Mouse (Mus musculus): ENCODE measurements around the gene Polg2. TPM values are rescaled to one million over a fixed set of nuclear protein-coding genes. Genes with fewer than 3 reads are reported as not detected.

The Polg2 gene
- polyA plus RNA-seq, 1 experiment from 2014 or later, result 10.1 TPM

- H3K9me3 ChIP-seq, result no peaks in the 10 kb centered on the region
- H3K27ac ChIP-seq, result no peak overlapping the region
- peak overlapping the region; percentile 68; the same call in 1 of the 2 replicates for H3K4me2 ChIP-seq
- H3K4me1 ChIP-seq, result peaks cover 17% of the 10 kb centered on the region
- peaks cover 58% of the 10 kb centered on the region for H3K36me3 ChIP-seq
- ATAC-seq (ENCODE audit: borderline replicate concordance, extremely low read depth, low FRiP score, low TSS enrichment), result no peak
- no peak overlapping the region for H3K9ac ChIP-seq
- 84% methylated on average over 7 of the region's 7 CpGs for WGBS
- H3K27me3 ChIP-seq, result no peaks in the 10 kb centered on the region
- H3K4me3 ChIP-seq, result peak overlapping the region; percentile 71
Measured at GRCm38 (mm10) chr11:106778132-106778531, 1.2 kb downstream of the Polg2 start.

GRCm38 (mm10) chr11:106777395-106777794 is 1.9 kb downstream of the Polg2 start:
- WGBS, result 93% methylated on average over 3 of the region's 3 CpGs
- Histone ChIP-seq H3K4me3 (no peak overlapping the region), H3K27me3 (no peaks in the 10 kb centered on the region), H3K9ac (no peak overlapping the region), H3K27ac (no peak overlapping the region), H3K9me3 (no peaks in the 10 kb centered on the region), H3K4me2 (0 out of 2 replicates have a peak overlapping the region, but pooled peaks have one; percentile 11), H3K36me3 (peaks cover 57% of the 10 kb centered on the region), H3K4me1 (peaks cover 11% of the 10 kb centered on the region)
- ATAC-seq (ENCODE audit: borderline replicate concordance, extremely low read depth, low FRiP score, low TSS enrichment), result no peak

GRCm38 (mm10) chr11:106776960-106777359 is 2.4 kb downstream of the Polg2 start:
- H3K9ac ChIP-seq, result no peak overlapping the region
- WGBS, result 87% methylated on average over 4 of the region's 4 CpGs
- peaks cover 57% of the 10 kb centered on the region for H3K36me3 ChIP-seq
- no peak overlapping the region for H3K4me3 ChIP-seq
- no peak for ATAC-seq (ENCODE audit: borderline replicate concordance, extremely low read depth, low FRiP score, low TSS enrichment)
- H3K9me3 ChIP-seq, result no peaks in the 10 kb centered on the region
- H3K4me2 ChIP-seq, result no peak overlapping the region
- no peak overlapping the region for H3K27ac ChIP-seq
- no peaks in the 10 kb centered on the region for H3K27me3 ChIP-seq
- peaks cover 11% of the 10 kb centered on the region for H3K4me1 ChIP-seq

DNA sequence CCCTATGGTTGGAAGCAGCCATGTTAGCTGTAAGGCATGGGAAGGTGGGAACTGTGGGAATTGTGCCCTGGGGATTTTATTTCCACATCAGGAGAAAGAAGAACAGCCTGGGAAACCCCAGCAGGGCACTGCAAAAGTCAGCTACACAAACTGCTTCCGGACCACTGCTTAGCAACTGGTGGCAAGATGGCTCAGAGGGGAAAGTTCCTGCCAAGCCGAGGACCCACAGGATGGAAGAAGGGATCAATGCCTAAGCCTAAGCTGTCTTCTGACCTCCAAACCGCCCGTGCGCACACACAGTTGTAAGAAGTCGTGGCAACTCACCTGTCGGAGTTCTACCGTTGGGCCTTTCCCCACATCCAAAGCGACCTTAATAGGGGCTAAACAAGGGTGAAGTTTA is 6.3 kb downstream of the Polg2 start:
- no peak overlapping the region for H3K27ac ChIP-seq
- no peak overlapping the region for H3K4me3 ChIP-seq
- H3K36me3 ChIP-seq, result peaks cover 73% of the 10 kb centered on the region
- H3K9ac ChIP-seq, result no peak overlapping the region
- H3K9me3 ChIP-seq, result no peaks in the 10 kb centered on the region
- peaks cover 8% of the 10 kb centered on the region for H3K4me1 ChIP-seq
- 92% methylated on average over 9 of the region's 9 CpGs for WGBS
- ATAC-seq (ENCODE audit: borderline replicate concordance, extremely low read depth, low FRiP score, low TSS enrichment), result no peak
- no peak overlapping the region for H3K4me2 ChIP-seq
- H3K27me3 ChIP-seq, result no peaks in the 10 kb centered on the region

DNA sequence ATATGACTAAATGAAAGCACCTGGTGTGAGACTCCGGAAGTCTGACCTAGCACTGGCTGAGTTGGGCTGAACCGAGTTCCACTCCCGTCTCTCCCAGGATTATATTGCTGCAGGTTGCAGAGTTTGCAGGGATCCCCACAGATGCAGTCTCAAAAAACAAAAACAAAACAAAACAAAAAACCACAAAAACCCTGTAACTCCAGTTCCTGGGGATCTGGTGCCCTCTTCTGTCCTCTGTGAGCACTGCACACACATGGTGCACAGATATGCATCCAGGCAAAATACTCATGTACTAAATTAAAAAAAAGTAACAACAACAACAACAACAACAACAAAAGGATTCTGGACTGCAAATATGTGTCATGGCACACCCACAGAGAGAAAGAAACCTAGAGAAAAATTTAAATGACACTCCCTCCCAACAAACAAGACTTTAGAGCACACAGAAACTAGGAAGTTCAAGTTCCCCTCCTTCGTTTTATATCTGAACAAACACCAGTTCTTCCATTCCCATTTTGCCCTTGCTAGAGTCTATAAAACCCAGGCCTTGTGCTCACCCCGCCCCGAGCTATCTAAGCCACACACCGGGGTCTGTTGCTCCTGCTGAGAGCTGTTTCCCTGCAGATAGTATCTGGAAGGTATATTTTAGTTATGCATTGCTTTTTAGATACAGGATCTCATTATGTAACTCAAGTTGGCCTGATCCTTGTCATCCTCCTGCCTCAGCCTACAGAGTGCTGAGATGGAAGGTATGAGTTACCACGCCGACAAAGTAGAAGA is 9.0 kb downstream of the Polg2 start:
- WGBS, result 95% methylated on average over 9 of the region's 9 CpGs
- H3K4me3 ChIP-seq, result no peak overlapping the region
- no peaks in the 10 kb centered on the region for H3K9me3 ChIP-seq
- no peak for ATAC-seq (ENCODE audit: borderline replicate concordance, extremely low read depth, low FRiP score, low TSS enrichment)
- no peaks in the 10 kb centered on the region for H3K4me1 ChIP-seq
- H3K4me2 ChIP-seq, result no peak overlapping the region
- H3K36me3 ChIP-seq, result peaks cover 85% of the 10 kb centered on the region
- no peak overlapping the region for H3K9ac ChIP-seq
- H3K27ac ChIP-seq, result no peak overlapping the region
- no peaks in the 10 kb centered on the region for H3K27me3 ChIP-seq

GRCm38 (mm10) chr11:106767516-106767915 is 11.8 kb downstream of the Polg2 start:
- Histone ChIP-seq H3K27ac (no peak overlapping the region), H3K36me3 (peaks cover 61% of the 10 kb centered on the region), H3K27me3 (no peaks in the 10 kb centered on the region), H3K4me2 (no peak overlapping the region), H3K9ac (no peak overlapping the region), H3K4me3 (no peak overlapping the region), H3K4me1 (peaks cover 8% of the 10 kb centered on the region), H3K9me3 (no peaks in the 10 kb centered on the region)
- ATAC-seq (ENCODE audit: borderline replicate concordance, extremely low read depth, low FRiP score, low TSS enrichment), result no peak
- 93% methylated on average over 4 of the region's 4 CpGs for WGBS

DNA sequence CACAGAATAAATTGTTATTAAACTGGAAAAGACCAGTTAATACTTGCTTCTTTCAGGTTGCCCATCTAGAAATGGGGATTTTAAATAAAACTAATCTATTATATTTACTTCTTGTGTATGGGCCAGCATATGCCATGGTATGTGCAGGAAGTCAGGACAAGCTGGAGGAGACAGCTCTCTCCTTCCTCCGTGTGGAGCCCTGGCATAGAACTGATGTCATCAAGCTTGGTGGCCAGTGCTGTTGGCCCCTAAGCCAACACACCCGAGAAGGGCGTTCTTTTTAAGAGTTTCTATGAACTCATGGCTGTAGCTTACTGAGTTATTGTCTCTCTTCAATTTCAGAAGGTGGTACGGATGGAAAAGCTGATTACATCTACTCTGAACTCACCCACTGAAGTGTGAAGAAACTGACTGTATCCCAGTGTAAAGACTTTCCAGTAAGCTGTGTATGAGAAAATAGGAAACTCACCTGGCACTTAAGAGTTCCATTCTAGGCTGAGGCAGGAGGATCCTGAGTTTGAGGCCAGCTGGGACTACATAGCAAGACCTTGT is 12.7 kb downstream of the Polg2 start:
- Histone ChIP-seq H3K9me3 (no peaks in the 10 kb centered on the region), H3K27ac (no peak overlapping the region), H3K27me3 (no peaks in the 10 kb centered on the region), H3K9ac (no peak overlapping the region), H3K4me1 (peaks cover 16% of the 10 kb centered on the region), H3K4me2 (no peak overlapping the region), H3K36me3 (peaks cover 56% of the 10 kb centered on the region), H3K4me3 (no peak overlapping the region)
- WGBS, result 87% methylated on average over 4 of the region's 4 CpGs
- ATAC-seq (ENCODE audit: borderline replicate concordance, extremely low read depth, low FRiP score, low TSS enrichment), result no peak

GRCm38 (mm10) chr11:106762800-106763185 is 16.5 kb downstream of the Polg2 start:
- H3K9me3 ChIP-seq, result no peaks in the 10 kb centered on the region
- no peak overlapping the region for H3K4me3 ChIP-seq
- peaks cover 24% of the 10 kb centered on the region for H3K36me3 ChIP-seq
- 70% methylated on average over 9 of the region's 9 CpGs for WGBS
- no peaks in the 10 kb centered on the region for H3K27me3 ChIP-seq
- H3K4me2 ChIP-seq, result no peak overlapping the region
- H3K9ac ChIP-seq, result no peak overlapping the region
- peak; percentile 1; the same call in 1 of the 2 replicates for ATAC-seq (ENCODE audit: borderline replicate concordance, extremely low read depth, low FRiP score, low TSS enrichment)
- H3K4me1 ChIP-seq, result peaks cover 21% of the 10 kb centered on the region
- peak overlapping the region; percentile 69 for H3K27ac ChIP-seq

DNA sequence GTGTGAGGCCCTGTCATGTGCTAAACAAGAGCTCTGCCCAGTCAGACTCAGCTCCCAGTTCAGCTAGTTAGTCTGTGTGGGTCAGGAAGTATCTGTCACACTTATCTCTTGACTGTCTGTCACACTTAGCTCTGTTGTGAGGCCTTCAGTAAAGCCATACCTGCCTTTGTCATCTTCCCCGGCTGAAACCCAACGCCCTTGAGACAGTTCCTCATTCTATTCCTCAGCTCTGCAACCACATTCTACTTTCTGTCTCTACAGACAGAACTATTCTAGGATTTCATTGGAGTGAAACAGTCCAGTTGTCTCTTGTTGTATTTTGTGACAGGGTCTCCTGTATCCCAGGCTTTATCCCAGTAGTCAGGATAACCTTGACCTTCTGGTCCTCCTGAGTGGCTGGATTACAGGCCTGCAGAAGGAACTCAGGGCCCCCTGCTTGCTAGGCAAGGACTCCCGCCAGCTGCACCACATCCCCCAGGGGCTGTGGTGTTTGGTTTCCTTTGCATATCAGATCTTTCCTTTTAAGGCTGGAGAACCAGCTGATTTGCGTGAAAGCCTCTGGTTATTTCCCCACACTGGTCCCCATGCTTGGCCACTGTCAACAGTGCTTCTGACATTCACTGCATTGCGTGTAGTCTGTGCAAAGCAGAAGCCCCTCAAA is 17.1 kb downstream of the Polg2 start:
- peak; percentile 88 for ATAC-seq (ENCODE audit: borderline replicate concordance, extremely low read depth, low FRiP score, low TSS enrichment)
- H3K4me2 ChIP-seq, result no peak overlapping the region
- no peak overlapping the region for H3K9ac ChIP-seq

DNA sequence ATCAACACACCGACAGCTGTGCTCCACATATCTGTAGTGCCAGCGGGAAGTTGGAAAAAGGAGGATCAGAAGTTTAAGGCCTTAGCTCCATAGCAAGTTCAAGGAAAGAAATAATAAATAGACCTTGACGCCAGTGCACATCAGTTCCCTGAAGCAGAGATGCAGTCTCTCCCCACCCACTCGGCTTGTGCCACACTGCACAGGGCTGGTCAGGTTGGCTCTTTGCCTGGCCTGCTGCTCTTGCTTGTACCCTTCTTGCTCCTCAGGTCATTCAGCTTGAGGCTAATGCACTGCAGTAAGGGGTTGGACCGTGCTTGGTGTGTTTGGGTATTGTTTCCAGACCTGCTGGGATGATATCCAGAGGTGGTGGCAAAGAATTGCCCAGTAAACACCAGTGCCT is 18.8 kb downstream of the Polg2 start:
- Histone ChIP-seq H3K9ac (no peak overlapping the region), H3K27me3 (no peaks in the 10 kb centered on the region), H3K9me3 (no peaks in the 10 kb centered on the region), H3K4me2 (no peak overlapping the region), H3K4me1 (peaks cover 21% of the 10 kb centered on the region), H3K36me3 (0 out of 2 replicates have a peak, but pooled peaks cover 4% of the 10 kb centered on the region), H3K27ac (no peak overlapping the region), H3K4me3 (no peak overlapping the region)
- 85% methylated on average over 5 of the region's 5 CpGs for whole genome bisulfite sequencing
- no peak for ATAC-seq (ENCODE audit: borderline replicate concordance, extremely low read depth, low FRiP score, low TSS enrichment)

More for the DNA sequence above, 17.1 kb downstream of the Polg2 start:
- H3K27me3 ChIP-seq, result no peaks in the 10 kb centered on the region
- 19% methylated on average over 5 of the region's 5 CpGs for WGBS
- peaks cover 18% of the 10 kb centered on the region for H3K36me3 ChIP-seq
- peaks cover 21% of the 10 kb centered on the region for H3K4me1 ChIP-seq
- H3K27ac ChIP-seq, result peak overlapping the region; percentile 69
- H3K9me3 ChIP-seq, result no peaks in the 10 kb centered on the region
- H3K4me3 ChIP-seq, result no peak overlapping the region

DNA sequence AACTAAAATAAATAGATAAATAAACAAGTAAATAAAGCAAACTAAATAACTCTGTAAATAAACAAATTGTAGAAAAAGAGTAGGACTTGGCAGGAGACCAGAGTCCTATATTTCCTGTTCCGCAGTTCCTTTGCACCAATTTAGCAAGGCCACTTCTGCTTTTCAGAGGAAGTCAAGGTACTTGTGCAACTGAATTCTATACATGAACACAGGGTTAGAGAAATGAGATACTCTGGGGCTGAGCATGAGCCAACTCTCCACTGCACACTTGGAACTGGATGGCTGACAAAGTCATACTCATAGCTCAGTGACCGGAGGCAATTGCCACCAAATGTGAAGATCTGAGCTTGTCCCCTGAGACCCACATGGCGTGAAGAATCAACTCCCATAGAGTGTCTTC is 20.3 kb downstream of the Polg2 start:
- H3K4me2 ChIP-seq, result no peak overlapping the region
- ATAC-seq (ENCODE audit: borderline replicate concordance, extremely low read depth, low FRiP score, low TSS enrichment), result no peak
- H3K27ac ChIP-seq, result no peak overlapping the region
- no peak overlapping the region for H3K9ac ChIP-seq
- H3K9me3 ChIP-seq, result no peaks in the 10 kb centered on the region
- no peaks in the 10 kb centered on the region for H3K36me3 ChIP-seq
- peaks cover 21% of the 10 kb centered on the region for H3K4me1 ChIP-seq
- WGBS, result 92% methylated on average over 3 of the region's 3 CpGs
- no peaks in the 10 kb centered on the region for H3K27me3 ChIP-seq
- H3K4me3 ChIP-seq, result no peak overlapping the region

- Histone ChIP-seq H3K9me3 (no peaks in the 10 kb centered on the region), H3K4me1 (0 out of 2 replicates have a peak, but pooled peaks cover 3% of the 10 kb centered on the region), H3K36me3 (no peaks in the 10 kb centered on the region), H3K4me3 (no peak overlapping the region), H3K4me2 (no peak overlapping the region), H3K9ac (no peak overlapping the region), H3K27ac (no peak overlapping the region), H3K27me3 (no peaks in the 10 kb centered on the region)
- ATAC-seq (ENCODE audit: borderline replicate concordance, extremely low read depth, low FRiP score, low TSS enrichment), result no peak
- WGBS, result 52% methylated on average over 5 of the region's 5 CpGs
Measured at GRCm38 (mm10) chr11:106755583-106755982, 23.8 kb downstream of the Polg2 start.

Data from lung, embryonic 15.5 days (tissue).